Mouse (Mus musculus) lung, postnatal 0 days (tissue): ENCODE data around the gene Lcn2.

Experiments
- CTCF ChIP-seq: IDR thresholded peaks from 2 replicates; pipeline ENCODE4 v1.5.1; 2016; ENCODE audit warnings: antibody characterized with exemption, mild to moderate bottlenecking
- EP300 ChIP-seq: IDR thresholded peaks from 2 replicates; pipeline ENCODE4 v1.6.1; 2016; ENCODE audit warnings: antibody characterized with exemption, mild to moderate bottlenecking, control low read depth

DNA sequence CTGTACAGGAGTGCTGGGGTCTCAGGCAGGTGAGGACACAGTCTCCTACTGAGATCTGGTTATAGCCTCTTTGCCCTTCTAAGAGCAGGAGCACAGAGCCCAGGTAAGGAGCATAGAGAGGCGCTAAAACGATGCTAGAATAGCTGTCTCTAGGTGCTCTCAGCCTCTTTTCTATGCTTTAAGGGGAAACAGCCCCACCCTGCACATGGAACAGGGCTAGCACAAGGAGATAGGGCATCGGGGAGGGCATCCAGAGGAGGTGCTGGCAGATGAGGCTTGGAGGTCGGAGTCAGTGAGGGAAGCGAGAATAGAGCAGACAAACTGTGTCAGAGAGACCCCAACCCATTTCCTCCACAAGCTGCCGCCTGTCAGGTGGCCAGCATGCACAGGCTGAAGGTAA is 41.0 kb downstream of the Lcn2 start:
- TF ChIP-seq CTCF (no peak), EP300 (no peak)
